Mouse (Mus musculus): ENCODE data around the gene Ift80. TPM values are rescaled to one million over a fixed set of nuclear protein-coding genes. Genes with fewer than 3 reads are reported as not detected.
A peak's percentile ranks its signal among the peaks of the same experiment; 100 is the strongest.
"Not testable (repeated sequence)": the region's sequence is repeated elsewhere in the genome, so short reads cannot be mapped to it uniquely, and the experiment has no call there.

The Ift80 gene
- polyA plus RNA-seq, 1 experiment from 2014 or later: 24.8 TPM

DNA sequence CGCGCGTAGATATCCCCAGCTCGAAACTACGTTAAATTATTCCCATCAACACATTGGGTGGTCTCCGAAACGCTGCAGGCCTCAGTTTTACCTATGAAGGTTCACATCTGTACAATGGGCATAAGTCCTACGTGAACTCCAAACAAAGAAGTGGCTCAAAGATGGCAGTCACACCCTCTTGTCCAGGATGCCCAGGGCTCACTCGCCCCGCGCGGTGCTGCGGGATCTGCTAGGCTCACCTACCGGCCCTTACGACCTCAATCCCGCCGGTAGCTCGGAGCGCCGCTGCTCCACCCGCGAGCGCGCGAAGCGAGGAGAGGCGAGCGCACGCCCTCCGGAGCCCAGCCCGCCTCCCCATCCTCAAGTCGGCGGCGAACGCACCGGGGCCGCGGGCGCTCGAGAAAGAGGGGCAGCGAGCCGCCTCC lies 39.8 kb upstream of the Ift80 start:
- H3K36me3 ChIP-seq (replicated peaks; ENCODE audit: control insufficient read depth, insufficient read depth, low read depth, low read length): no peaks in the 10 kb centered on the region
- no peaks in the 10 kb centered on the region for H3K27me3 ChIP-seq (ENCODE audit: control insufficient read depth, insufficient read depth, low read length)
- DNase-seq (ENCODE audit: low spot score): peak; percentile 70
- peak overlapping the region; percentile 95 for H3K4me3 ChIP-seq (ENCODE audit: low read depth, low read length)
- H3K4me1 ChIP-seq (ENCODE audit: control insufficient read depth, insufficient read depth, low read length): no peaks in the 10 kb centered on the region
- H3K27ac ChIP-seq (replicated peaks; ENCODE audit: low read depth, low read length): peak overlapping the region; percentile 94
- peak overlapping the region; percentile 44 for H3K4me2 ChIP-seq (ENCODE audit: low read depth, low read length)
- WGBS: under 1% methylated on average over 40 of the region's 42 CpGs
- ATAC-seq (replicated peaks; ENCODE audit: insufficient number of reproducible peaks, low FRiP score, low TSS enrichment, low read depth): peak; percentile 64
- peak overlapping the region; percentile 97 for H3K9ac ChIP-seq (replicated peaks; ENCODE audit: low read length)
- no peaks in the 10 kb centered on the region for H3K9me3 ChIP-seq (replicated peaks; ENCODE audit: control insufficient read depth, low read length)

DNA sequence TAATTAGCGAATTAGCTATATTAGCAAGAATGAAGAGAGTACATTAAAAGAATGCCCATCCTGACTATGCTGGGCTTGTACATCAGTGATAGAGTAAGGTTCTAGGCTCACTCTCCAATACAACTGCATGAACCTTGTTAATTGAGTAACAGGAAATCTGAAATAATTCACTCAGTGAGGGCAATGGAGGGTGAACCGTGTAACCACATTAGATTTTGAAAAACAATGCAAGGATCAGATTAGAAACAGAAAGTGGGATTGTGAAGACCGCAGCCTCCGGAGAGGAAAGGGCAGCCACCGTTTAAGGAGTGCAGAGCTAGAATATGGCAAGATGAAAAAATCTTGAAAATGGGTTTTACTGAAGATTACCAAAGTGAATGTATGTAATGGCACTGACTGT lies 36.9 kb upstream of the Ift80 start:
- Histone ChIP-seq H3K4me1 (ENCODE audit: control insufficient read depth, insufficient read depth, low read length) (no peaks in the 10 kb centered on the region), H3K4me2 (ENCODE audit: low read depth, low read length) (no peak overlapping the region), H3K36me3 (replicated peaks; ENCODE audit: control insufficient read depth, insufficient read depth, low read depth, low read length) (no peaks in the 10 kb centered on the region), H3K4me3 (ENCODE audit: low read depth, low read length) (no peak overlapping the region; the same call in 1 of the 2 replicates), H3K27me3 (ENCODE audit: control insufficient read depth, insufficient read depth, low read length) (no peaks in the 10 kb centered on the region), H3K9me3 (replicated peaks; ENCODE audit: control insufficient read depth, low read length) (no peaks in the 10 kb centered on the region), H3K9ac (replicated peaks; ENCODE audit: low read length) (no peak overlapping the region), H3K27ac (replicated peaks; ENCODE audit: low read depth, low read length) (no peak overlapping the region)
- WGBS: 64% methylated on average over 5 of the region's 5 CpGs
- DNase-seq (ENCODE audit: low spot score): no peak
- no peak for ATAC-seq (replicated peaks; ENCODE audit: insufficient number of reproducible peaks, low FRiP score, low TSS enrichment, low read depth)

DNA sequence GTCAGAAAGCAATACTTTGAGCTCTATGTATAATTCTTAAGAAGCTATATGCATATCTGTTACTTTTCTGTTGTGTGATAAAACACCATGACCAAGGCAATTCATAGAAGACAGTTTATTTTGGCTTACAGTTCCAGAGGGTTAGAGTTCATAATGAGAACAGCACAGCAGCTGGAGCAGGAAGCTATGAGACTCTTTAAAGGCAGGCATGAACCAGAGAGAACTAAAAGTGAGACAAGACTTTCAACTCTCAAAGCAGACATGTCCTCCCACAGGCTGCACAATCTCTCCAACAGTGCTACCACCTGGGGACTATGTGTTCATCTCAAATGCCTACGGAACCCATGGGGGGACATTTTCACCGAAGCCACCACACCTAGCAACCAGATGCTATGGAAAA lies 35.7 kb upstream of the Ift80 start:
- Histone ChIP-seq H3K9ac (replicated peaks; ENCODE audit: low read length) (no peak overlapping the region), H3K36me3 (replicated peaks; ENCODE audit: control insufficient read depth, insufficient read depth, low read depth, low read length) (no peaks in the 10 kb centered on the region), H3K27me3 (ENCODE audit: control insufficient read depth, insufficient read depth, low read length) (no peaks in the 10 kb centered on the region), H3K4me3 (ENCODE audit: low read depth, low read length) (no peak overlapping the region), H3K4me2 (ENCODE audit: low read depth, low read length) (no peak overlapping the region), H3K27ac (replicated peaks; ENCODE audit: low read depth, low read length) (no peak overlapping the region), H3K9me3 (replicated peaks; ENCODE audit: control insufficient read depth, low read length) (no peaks in the 10 kb centered on the region), H3K4me1 (ENCODE audit: control insufficient read depth, insufficient read depth, low read length) (no peaks in the 10 kb centered on the region)
- ATAC-seq (replicated peaks; ENCODE audit: insufficient number of reproducible peaks, low FRiP score, low TSS enrichment, low read depth) (no peak), DNase-seq (ENCODE audit: low spot score) (no peak)
- WGBS: 93% methylated on average over 2 of the region's 2 CpGs

DNA sequence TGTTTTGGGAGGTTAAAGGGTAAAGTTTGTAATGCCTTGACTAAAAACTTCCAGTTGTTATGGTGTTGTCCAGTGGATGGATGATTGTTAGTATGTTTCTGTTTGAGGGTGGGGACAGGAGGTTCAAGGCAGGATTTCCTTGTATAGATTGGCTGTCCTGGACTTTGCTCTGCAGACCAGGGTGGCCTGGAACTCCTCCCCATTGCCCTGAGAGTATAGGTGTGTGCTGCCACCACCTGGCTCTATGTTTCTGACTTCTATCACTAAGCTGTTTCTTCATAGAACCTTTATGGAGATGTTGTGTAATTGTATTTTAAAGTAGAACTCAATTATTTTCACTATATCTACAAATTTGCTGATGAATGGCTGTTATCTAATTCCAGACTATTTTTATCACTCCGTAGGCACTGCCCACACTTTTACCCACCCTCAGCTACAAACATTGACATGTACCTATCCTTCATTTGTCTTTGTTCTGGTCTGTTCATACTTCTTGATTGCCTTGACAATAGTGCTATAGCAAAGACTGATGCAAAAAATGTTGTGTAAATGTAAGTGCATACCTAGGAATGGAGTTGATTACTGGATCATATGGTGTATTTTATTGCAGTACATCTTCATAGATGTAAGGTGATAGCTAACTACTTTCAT lies 21.9 kb upstream of the Ift80 start:
- WGBS: 97% methylated on average over 1 of the region's 1 CpGs

DNA sequence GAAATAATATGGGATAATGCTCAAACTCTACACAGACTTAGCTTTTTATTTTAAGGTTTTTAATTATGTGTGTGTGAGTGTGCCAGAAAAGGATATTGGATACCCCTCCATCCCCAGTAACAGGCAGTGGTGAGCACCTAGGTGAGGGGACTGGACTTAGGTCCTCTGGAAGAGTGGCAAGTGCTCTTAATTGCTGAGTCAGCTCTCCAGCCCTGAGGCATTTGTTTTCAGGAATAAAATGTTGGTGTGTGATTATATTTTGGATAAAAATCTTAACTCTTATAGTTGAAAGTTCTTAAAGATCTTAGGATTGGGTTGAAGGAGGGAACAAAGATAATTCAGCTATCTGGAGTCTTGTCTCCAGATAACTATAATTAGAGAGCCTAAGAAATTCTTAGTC lies 16.4 kb upstream of the Ift80 start:
- no peaks in the 10 kb centered on the region for H3K27me3 ChIP-seq (ENCODE audit: control insufficient read depth, insufficient read depth, low read length)

More for the DNA sequence above, 21.9 kb upstream of the Ift80 start:
- no peak for ATAC-seq (replicated peaks; ENCODE audit: insufficient number of reproducible peaks, low FRiP score, low TSS enrichment, low read depth)
- no peak overlapping the region for H3K4me2 ChIP-seq (ENCODE audit: low read depth, low read length)
- H3K9me3 ChIP-seq (replicated peaks; ENCODE audit: control insufficient read depth, low read length): no peaks in the 10 kb centered on the region
- H3K4me3 ChIP-seq (ENCODE audit: low read depth, low read length): no peak overlapping the region
- H3K27me3 ChIP-seq (ENCODE audit: control insufficient read depth, insufficient read depth, low read length): no peaks in the 10 kb centered on the region
- H3K4me1 ChIP-seq (ENCODE audit: control insufficient read depth, insufficient read depth, low read length): no peaks in the 10 kb centered on the region
- H3K27ac ChIP-seq (replicated peaks; ENCODE audit: low read depth, low read length): no peak overlapping the region
- H3K9ac ChIP-seq (replicated peaks; ENCODE audit: low read length): no peak overlapping the region
- H3K36me3 ChIP-seq (replicated peaks; ENCODE audit: control insufficient read depth, insufficient read depth, low read depth, low read length): peaks cover 8% of the 10 kb centered on the region
- DNase-seq (ENCODE audit: low spot score): no peak

DNA sequence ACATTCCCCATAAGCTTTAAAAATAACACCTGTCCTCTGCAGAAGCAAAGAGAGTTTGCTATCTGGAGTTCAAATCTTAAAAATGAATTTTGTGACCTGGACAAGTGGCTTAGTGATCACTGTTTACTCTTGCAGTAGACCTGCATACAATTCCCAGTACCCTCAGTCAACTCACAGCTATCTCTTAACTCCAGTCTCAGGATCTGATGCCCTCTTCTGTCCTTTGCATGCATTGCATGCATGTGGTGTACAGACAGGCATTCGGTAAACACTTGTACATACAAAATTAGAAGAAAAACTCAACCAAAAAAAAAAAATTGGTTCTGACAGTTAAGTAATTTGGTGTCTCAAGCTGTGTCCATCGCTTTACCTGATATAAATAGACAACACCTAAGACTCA lies 15.9 kb upstream of the Ift80 start:
- H3K36me3 ChIP-seq (replicated peaks; ENCODE audit: control insufficient read depth, insufficient read depth, low read depth, low read length): peaks cover 16% of the 10 kb centered on the region
- H3K27me3 ChIP-seq (ENCODE audit: control insufficient read depth, insufficient read depth, low read length): no peaks in the 10 kb centered on the region
- H3K4me3 ChIP-seq (ENCODE audit: low read depth, low read length): no peak overlapping the region
- H3K9me3 ChIP-seq (replicated peaks; ENCODE audit: control insufficient read depth, low read length): no peaks in the 10 kb centered on the region
- no peak overlapping the region for H3K9ac ChIP-seq (replicated peaks; ENCODE audit: low read length)
- WGBS: 92% methylated on average over 2 of the region's 2 CpGs
- ATAC-seq (replicated peaks; ENCODE audit: insufficient number of reproducible peaks, low FRiP score, low TSS enrichment, low read depth) (no peak), DNase-seq (ENCODE audit: low spot score) (peak; percentile 24)
- H3K4me1 ChIP-seq (ENCODE audit: control insufficient read depth, insufficient read depth, low read length): no peaks in the 10 kb centered on the region
- H3K27ac ChIP-seq (replicated peaks; ENCODE audit: low read depth, low read length): no peak overlapping the region
- no peak overlapping the region for H3K4me2 ChIP-seq (ENCODE audit: low read depth, low read length)

More for the DNA sequence above, 16.4 kb upstream of the Ift80 start:
- H3K4me2 ChIP-seq (ENCODE audit: low read depth, low read length): no peak overlapping the region
- no peaks in the 10 kb centered on the region for H3K9me3 ChIP-seq (replicated peaks; ENCODE audit: control insufficient read depth, low read length)
- peaks cover 18% of the 10 kb centered on the region for H3K36me3 ChIP-seq (replicated peaks; ENCODE audit: control insufficient read depth, insufficient read depth, low read depth, low read length)
- DNase-seq (ENCODE audit: low spot score) (no peak), ATAC-seq (replicated peaks; ENCODE audit: insufficient number of reproducible peaks, low FRiP score, low TSS enrichment, low read depth) (no peak)
- H3K27ac ChIP-seq (replicated peaks; ENCODE audit: low read depth, low read length): no peak overlapping the region
- no peak overlapping the region for H3K4me3 ChIP-seq (ENCODE audit: low read depth, low read length)
- H3K9ac ChIP-seq (replicated peaks; ENCODE audit: low read length): no peak overlapping the region
- H3K4me1 ChIP-seq (ENCODE audit: control insufficient read depth, insufficient read depth, low read length): no peaks in the 10 kb centered on the region

DNA sequence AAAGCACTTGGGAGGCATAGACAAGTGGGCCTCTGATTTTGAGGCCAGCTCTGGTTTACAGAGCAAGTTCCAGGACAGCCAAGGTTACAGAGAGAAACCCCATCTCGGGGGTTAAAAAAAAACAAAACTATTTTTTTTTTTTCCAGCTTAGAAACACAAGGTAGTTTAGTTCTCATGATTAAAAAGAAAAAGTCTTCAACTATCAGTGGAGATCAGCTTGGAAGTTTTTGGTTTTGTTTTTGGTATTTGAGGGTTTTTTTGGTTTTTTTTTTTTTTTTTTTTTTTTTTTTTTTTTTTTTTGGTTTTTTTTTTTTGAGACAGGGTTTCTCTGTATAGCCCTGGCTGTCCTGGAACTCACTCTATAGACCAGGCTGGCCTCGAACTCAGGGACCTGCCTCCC lies 14.3 kb upstream of the Ift80 start:
- not testable (repeated sequence) for H3K4me3 ChIP-seq (ENCODE audit: low read depth, low read length); H3K4me2 ChIP-seq (ENCODE audit: low read depth, low read length); H3K27me3 ChIP-seq (ENCODE audit: control insufficient read depth, insufficient read depth, low read length); H3K4me1 ChIP-seq (ENCODE audit: control insufficient read depth, insufficient read depth, low read length); DNase-seq (ENCODE audit: low spot score); H3K9ac ChIP-seq (replicated peaks; ENCODE audit: low read length); H3K27ac ChIP-seq (replicated peaks; ENCODE audit: low read depth, low read length); ATAC-seq (replicated peaks; ENCODE audit: insufficient number of reproducible peaks, low FRiP score, low TSS enrichment, low read depth); H3K9me3 ChIP-seq (replicated peaks; ENCODE audit: control insufficient read depth, low read length)
- WGBS: 98% methylated on average over 2 of the region's 2 CpGs
- peaks cover 12% of the 10 kb centered on the region for H3K36me3 ChIP-seq (replicated peaks; ENCODE audit: control insufficient read depth, insufficient read depth, low read depth, low read length)

DNA sequence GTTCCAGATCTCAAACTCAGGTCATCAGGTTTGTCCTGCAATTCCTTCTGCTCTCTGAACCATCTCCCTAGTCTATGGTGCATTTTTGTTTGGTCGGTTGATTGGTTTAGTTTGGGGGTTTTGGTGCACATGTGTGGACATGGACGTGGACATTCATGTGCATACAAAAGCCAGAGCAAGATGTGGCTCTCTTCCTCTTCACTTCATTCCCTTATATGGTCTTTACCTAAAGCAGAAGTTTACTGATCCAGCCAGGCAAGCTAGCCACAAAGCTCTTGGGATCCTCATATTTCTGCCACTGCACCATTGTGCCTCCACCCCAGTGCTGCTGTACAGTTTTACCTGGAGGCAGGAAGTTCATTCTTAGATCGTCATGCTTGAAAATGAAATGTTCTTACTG lies 12.8 kb upstream of the Ift80 start:
- H3K27ac ChIP-seq (replicated peaks; ENCODE audit: low read depth, low read length): no peak overlapping the region
- peaks cover 12% of the 10 kb centered on the region for H3K36me3 ChIP-seq (replicated peaks; ENCODE audit: control insufficient read depth, insufficient read depth, low read depth, low read length)
- no peaks in the 10 kb centered on the region for H3K4me1 ChIP-seq (ENCODE audit: control insufficient read depth, insufficient read depth, low read length)
- no peak overlapping the region for H3K4me3 ChIP-seq (ENCODE audit: low read depth, low read length)
- H3K4me2 ChIP-seq (ENCODE audit: low read depth, low read length): no peak overlapping the region
- no peaks in the 10 kb centered on the region for H3K9me3 ChIP-seq (replicated peaks; ENCODE audit: control insufficient read depth, low read length)
- DNase-seq (ENCODE audit: low spot score) (no peak), ATAC-seq (replicated peaks; ENCODE audit: insufficient number of reproducible peaks, low FRiP score, low TSS enrichment, low read depth) (no peak)
- no peak overlapping the region for H3K9ac ChIP-seq (replicated peaks; ENCODE audit: low read length)
- 89% methylated on average over 3 of the region's 3 CpGs for WGBS
- no peaks in the 10 kb centered on the region for H3K27me3 ChIP-seq (ENCODE audit: control insufficient read depth, insufficient read depth, low read length)

Data from embryonic facial prominence, embryonic 11.5 days (tissue).